Mouse (Mus musculus): ENCODE measurements at regions not wholly inside any gene's neighbourhood (a gene's known extent, or its start where the extent isn't known, plus 50 kb on each side); places are given as distances from the start of the nearest gene placed in this dataset.

DNA sequence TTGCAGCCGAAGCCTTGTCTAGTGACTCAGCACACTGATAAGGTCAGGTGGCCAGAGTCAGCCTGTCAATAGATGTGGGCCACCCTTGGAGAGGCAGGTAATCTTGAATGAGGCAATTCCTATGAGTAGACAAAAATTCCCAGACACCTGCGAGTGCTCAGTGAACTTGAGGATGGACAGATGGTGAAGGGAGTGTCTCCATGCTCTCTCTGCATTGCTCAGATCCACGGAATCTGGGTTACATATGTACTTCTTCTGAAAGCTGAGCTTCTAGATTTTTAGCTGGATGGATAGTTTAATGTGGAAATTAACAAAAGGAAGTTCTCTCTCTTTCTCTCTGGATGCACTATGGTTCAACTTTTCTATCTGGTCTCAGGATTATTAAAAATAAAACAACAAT is 396.6 kb upstream of the Fbxo33 start:
- TF ChIP-seq CTCF (conservative IDR thresholded peaks at IDR 0.05; ENCODE audit: low read length): no peak
- no peak for TF ChIP-seq POU5F1 (IDR thresholded peaks at IDR 0.05; ENCODE audit: borderline replicate concordance, low read length)

Measured in E14TG2a.4 (cell line).